Mouse (Mus musculus): ENCODE measurements around the gene Tcp10a. TPM values are rescaled to one million over a fixed set of nuclear protein-coding genes. Genes with fewer than 3 reads are reported as not detected.
"Not testable (repeated sequence)": the region's sequence is repeated elsewhere in the genome, so short reads cannot be mapped to it uniquely, and the experiment has no call there.

Tcp10a gene
- total RNA-seq, 1 experiment, result 0.09 TPM

- H3K4me1 ChIP-seq (ENCODE audit: control insufficient read depth in 2 of 2, insufficient read depth in 2 of 2, low read length in 2 of 2, poor library complexity in 1 of 2); in situ Hi-C loops (cut with MboI; ENCODE audit: low sequenced_read_pairs in 2 of 2, unreplicated experiment in 2 of 2); H3K9ac ChIP-seq (ENCODE audit: insufficient read depth, low read depth, low read length, poor library complexity, severe bottlenecking); H3K9me3 ChIP-seq (ENCODE audit: control insufficient read depth, insufficient read depth, low read depth, low read length); H3K36me3 ChIP-seq (ENCODE audit: control insufficient read depth, insufficient read depth, low read length, poor library complexity, severe bottlenecking); DNase-seq (ENCODE audit: low read depth, low spot score); H3K27ac ChIP-seq (ENCODE audit: insufficient read depth, low read depth, low read length, poor library complexity, severe bottlenecking); H3K4me3 ChIP-seq (ENCODE audit: insufficient read depth in 1 of 2, low read depth in 1 of 2, low read length in 2 of 2, poor library complexity in 1 of 2, severe bottlenecking in 1 of 2): not testable (repeated sequence)
Observed at GRCm38 (mm10) chr17:7332745-7333144, 8.3 kb downstream of the Tcp10a start.

DNA sequence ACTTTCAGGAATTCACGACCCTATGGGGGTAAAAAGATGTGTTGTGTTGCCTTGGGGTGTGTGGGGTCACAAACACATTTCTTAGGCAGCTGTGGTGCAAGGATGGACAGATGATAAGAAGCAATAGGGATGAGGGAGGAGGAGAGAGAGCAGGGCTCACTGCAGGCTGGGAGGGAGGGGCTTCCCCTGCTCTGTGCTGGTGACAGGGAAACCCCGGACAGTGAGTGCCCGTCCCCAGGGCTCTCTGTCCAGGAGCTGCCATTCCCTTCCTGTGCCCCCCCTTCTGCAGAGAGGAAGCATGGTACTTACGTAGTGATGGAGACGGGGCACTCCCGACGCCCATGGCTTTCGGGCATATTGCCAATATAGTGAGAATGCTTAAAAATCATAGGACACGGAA, 12.9 kb downstream of the Tcp10a start:
- H3K4me1 ChIP-seq (ENCODE audit: control insufficient read depth in 2 of 2, insufficient read depth in 2 of 2, low read length in 2 of 2, poor library complexity in 1 of 2); H3K9me3 ChIP-seq (ENCODE audit: control insufficient read depth, insufficient read depth, low read depth, low read length); H3K4me3 ChIP-seq (ENCODE audit: insufficient read depth in 1 of 2, low read depth in 1 of 2, low read length in 2 of 2, poor library complexity in 1 of 2, severe bottlenecking in 1 of 2); in situ Hi-C loops (cut with MboI; ENCODE audit: low sequenced_read_pairs in 2 of 2, unreplicated experiment in 2 of 2); H3K36me3 ChIP-seq (ENCODE audit: control insufficient read depth, insufficient read depth, low read length, poor library complexity, severe bottlenecking); DNase-seq (ENCODE audit: low read depth, low spot score); H3K27ac ChIP-seq (ENCODE audit: insufficient read depth, low read depth, low read length, poor library complexity, severe bottlenecking); H3K9ac ChIP-seq (ENCODE audit: insufficient read depth, low read depth, low read length, poor library complexity, severe bottlenecking): not testable (repeated sequence)

DNA sequence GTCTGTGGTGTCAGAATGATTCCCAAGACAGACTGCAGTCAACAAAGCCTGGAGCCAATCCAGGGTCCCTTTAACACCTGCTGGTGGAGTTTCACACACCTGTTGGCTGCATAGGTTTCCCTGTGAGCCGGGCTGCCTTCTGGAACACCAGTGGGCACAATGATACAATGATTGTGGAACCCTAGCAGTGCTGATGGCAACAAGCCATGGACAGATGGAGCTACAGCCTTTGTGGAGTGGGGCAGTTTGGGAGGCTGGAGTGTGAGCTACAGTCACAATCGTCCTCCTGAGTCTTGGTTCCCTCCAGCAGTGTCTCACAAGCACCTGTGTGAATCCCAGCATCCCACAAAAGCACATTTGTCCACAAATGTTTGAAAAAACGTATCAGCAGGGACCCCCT, 24.3 kb downstream of the Tcp10a start:
- in situ Hi-C loops (cut with MboI; ENCODE audit: low sequenced_read_pairs in 2 of 2, unreplicated experiment in 2 of 2); H3K36me3 ChIP-seq (ENCODE audit: control insufficient read depth, insufficient read depth, low read length, poor library complexity, severe bottlenecking); DNase-seq (ENCODE audit: low read depth, low spot score); H3K9me3 ChIP-seq (ENCODE audit: control insufficient read depth, insufficient read depth, low read depth, low read length); H3K27ac ChIP-seq (ENCODE audit: insufficient read depth, low read depth, low read length, poor library complexity, severe bottlenecking); H3K4me3 ChIP-seq (ENCODE audit: insufficient read depth in 1 of 2, low read depth in 1 of 2, low read length in 2 of 2, poor library complexity in 1 of 2, severe bottlenecking in 1 of 2); H3K4me1 ChIP-seq (ENCODE audit: control insufficient read depth in 2 of 2, insufficient read depth in 2 of 2, low read length in 2 of 2, poor library complexity in 1 of 2); H3K9ac ChIP-seq (ENCODE audit: insufficient read depth, low read depth, low read length, poor library complexity, severe bottlenecking): not testable (repeated sequence)

- H3K36me3 ChIP-seq (ENCODE audit: control insufficient read depth, insufficient read depth, low read length, poor library complexity, severe bottlenecking); H3K4me1 ChIP-seq (ENCODE audit: control insufficient read depth in 2 of 2, insufficient read depth in 2 of 2, low read length in 2 of 2, poor library complexity in 1 of 2); DNase-seq (ENCODE audit: low read depth, low spot score); H3K9ac ChIP-seq (ENCODE audit: insufficient read depth, low read depth, low read length, poor library complexity, severe bottlenecking); H3K27ac ChIP-seq (ENCODE audit: insufficient read depth, low read depth, low read length, poor library complexity, severe bottlenecking); in situ Hi-C loops (cut with MboI; ENCODE audit: low sequenced_read_pairs in 2 of 2, unreplicated experiment in 2 of 2); H3K9me3 ChIP-seq (ENCODE audit: control insufficient read depth, insufficient read depth, low read depth, low read length); H3K4me3 ChIP-seq (ENCODE audit: insufficient read depth in 1 of 2, low read depth in 1 of 2, low read length in 2 of 2, poor library complexity in 1 of 2, severe bottlenecking in 1 of 2): not testable (repeated sequence)
Observed at GRCm38 (mm10) chr17:7352596-7352995, 28.1 kb downstream of the Tcp10a start, which contains the start of gene Ttll2. TSS of gene Ttll2 (minus strand) at chr17:7352696.

DNA sequence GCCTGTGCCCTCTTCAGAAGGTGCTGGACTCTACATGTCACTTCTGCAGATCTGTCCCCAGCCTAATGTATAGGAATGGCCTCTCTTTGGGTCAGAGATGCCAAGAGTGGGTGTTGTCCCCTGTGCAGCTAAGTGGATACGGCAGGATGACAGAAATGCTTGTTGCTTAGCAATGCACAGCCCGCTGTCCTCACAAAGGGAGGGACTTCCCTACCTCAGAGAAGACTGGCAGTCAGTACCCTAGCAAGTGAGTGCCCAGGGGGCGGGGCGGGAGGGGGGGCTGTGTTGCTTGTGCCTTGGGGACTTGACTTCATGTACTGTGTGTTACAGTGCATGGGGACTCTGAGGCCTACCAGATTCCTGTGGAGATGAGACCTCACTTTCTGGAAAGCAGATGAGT, 35.4 kb downstream of the Tcp10a start:
- H3K9ac ChIP-seq (ENCODE audit: insufficient read depth, low read depth, low read length, poor library complexity, severe bottlenecking); H3K9me3 ChIP-seq (ENCODE audit: control insufficient read depth, insufficient read depth, low read depth, low read length); H3K4me3 ChIP-seq (ENCODE audit: insufficient read depth in 1 of 2, low read depth in 1 of 2, low read length in 2 of 2, poor library complexity in 1 of 2, severe bottlenecking in 1 of 2); H3K27ac ChIP-seq (ENCODE audit: insufficient read depth, low read depth, low read length, poor library complexity, severe bottlenecking); H3K36me3 ChIP-seq (ENCODE audit: control insufficient read depth, insufficient read depth, low read length, poor library complexity, severe bottlenecking); in situ Hi-C loops (cut with MboI; ENCODE audit: low sequenced_read_pairs in 2 of 2, unreplicated experiment in 2 of 2); H3K4me1 ChIP-seq (ENCODE audit: control insufficient read depth in 2 of 2, insufficient read depth in 2 of 2, low read length in 2 of 2, poor library complexity in 1 of 2); DNase-seq (ENCODE audit: low read depth, low spot score): not testable (repeated sequence)

DNA sequence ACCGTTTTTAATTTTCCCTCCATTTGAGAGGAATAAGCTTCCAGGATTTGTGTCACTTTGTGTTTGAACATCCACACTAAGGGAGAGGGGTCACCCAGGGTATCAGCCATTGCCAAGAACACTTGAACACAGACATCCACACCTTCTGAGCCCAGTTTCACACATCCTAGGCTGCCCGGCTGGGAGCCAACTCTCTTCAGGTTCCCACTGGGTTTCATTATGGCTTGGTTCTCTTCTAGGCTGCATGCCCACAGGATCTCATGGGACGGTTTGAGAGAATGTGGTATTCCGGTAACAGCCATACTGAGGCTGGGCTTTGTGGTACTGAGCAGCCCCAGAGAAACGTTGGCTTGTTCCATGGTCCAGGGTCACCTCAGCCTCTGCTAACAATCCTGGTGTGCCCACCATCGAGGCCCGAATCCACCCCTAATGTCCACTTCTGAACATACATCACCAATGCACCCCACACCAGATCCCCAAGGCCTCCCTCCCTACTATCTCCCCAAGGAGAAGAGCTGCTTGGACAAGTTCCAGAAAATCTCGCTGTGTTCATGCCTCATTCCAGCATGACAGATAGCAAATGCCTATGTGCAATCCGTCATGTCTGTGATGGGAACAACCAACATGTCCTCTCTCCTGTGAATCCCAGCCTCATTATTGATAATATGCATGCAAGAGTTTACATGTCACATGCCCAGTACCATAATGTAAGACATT, 36.5 kb downstream of the Tcp10a start:
- H3K9me3 ChIP-seq (ENCODE audit: control insufficient read depth, insufficient read depth, low read depth, low read length); DNase-seq (ENCODE audit: low read depth, low spot score); in situ Hi-C loops (cut with MboI; ENCODE audit: low sequenced_read_pairs in 2 of 2, unreplicated experiment in 2 of 2); H3K9ac ChIP-seq (ENCODE audit: insufficient read depth, low read depth, low read length, poor library complexity, severe bottlenecking); H3K27ac ChIP-seq (ENCODE audit: insufficient read depth, low read depth, low read length, poor library complexity, severe bottlenecking); H3K4me1 ChIP-seq (ENCODE audit: control insufficient read depth in 2 of 2, insufficient read depth in 2 of 2, low read length in 2 of 2, poor library complexity in 1 of 2); H3K4me3 ChIP-seq (ENCODE audit: insufficient read depth in 1 of 2, low read depth in 1 of 2, low read length in 2 of 2, poor library complexity in 1 of 2, severe bottlenecking in 1 of 2); H3K36me3 ChIP-seq (ENCODE audit: control insufficient read depth, insufficient read depth, low read length, poor library complexity, severe bottlenecking): not testable (repeated sequence)

DNA sequence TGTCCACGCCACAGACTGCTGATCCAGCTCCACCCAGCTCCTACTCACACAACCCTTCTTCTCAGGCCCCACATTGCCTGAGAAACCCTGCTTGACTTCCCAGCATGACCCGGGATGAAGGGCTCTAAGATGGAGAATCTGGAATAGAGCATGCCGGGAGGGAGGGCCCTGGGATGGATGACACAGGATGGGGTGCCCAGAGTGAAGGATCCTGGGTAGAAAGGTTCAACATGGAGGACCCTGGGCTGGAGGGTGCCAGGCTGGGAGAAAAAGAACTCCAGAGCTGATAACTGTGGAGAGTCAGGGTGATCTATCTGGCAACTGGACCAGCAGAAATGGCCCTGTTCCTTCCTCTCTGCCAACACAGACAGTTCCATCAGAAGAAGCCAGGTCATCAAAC, 41.2 kb downstream of the Tcp10a start:
- H3K9ac ChIP-seq (ENCODE audit: insufficient read depth, low read depth, low read length, poor library complexity, severe bottlenecking); H3K27ac ChIP-seq (ENCODE audit: insufficient read depth, low read depth, low read length, poor library complexity, severe bottlenecking); H3K36me3 ChIP-seq (ENCODE audit: control insufficient read depth, insufficient read depth, low read length, poor library complexity, severe bottlenecking); H3K4me1 ChIP-seq (ENCODE audit: control insufficient read depth in 2 of 2, insufficient read depth in 2 of 2, low read length in 2 of 2, poor library complexity in 1 of 2); in situ Hi-C loops (cut with MboI; ENCODE audit: low sequenced_read_pairs in 2 of 2, unreplicated experiment in 2 of 2); H3K9me3 ChIP-seq (ENCODE audit: control insufficient read depth, insufficient read depth, low read depth, low read length); DNase-seq (ENCODE audit: low read depth, low spot score); H3K4me3 ChIP-seq (ENCODE audit: insufficient read depth in 1 of 2, low read depth in 1 of 2, low read length in 2 of 2, poor library complexity in 1 of 2, severe bottlenecking in 1 of 2): not testable (repeated sequence)

- DNase-seq (ENCODE audit: low read depth, low spot score); H3K4me1 ChIP-seq (ENCODE audit: control insufficient read depth in 2 of 2, insufficient read depth in 2 of 2, low read length in 2 of 2, poor library complexity in 1 of 2); H3K9ac ChIP-seq (ENCODE audit: insufficient read depth, low read depth, low read length, poor library complexity, severe bottlenecking); H3K9me3 ChIP-seq (ENCODE audit: control insufficient read depth, insufficient read depth, low read depth, low read length); H3K4me3 ChIP-seq (ENCODE audit: insufficient read depth in 1 of 2, low read depth in 1 of 2, low read length in 2 of 2, poor library complexity in 1 of 2, severe bottlenecking in 1 of 2); in situ Hi-C loops (cut with MboI; ENCODE audit: low sequenced_read_pairs in 2 of 2, unreplicated experiment in 2 of 2); H3K36me3 ChIP-seq (ENCODE audit: control insufficient read depth, insufficient read depth, low read length, poor library complexity, severe bottlenecking); H3K27ac ChIP-seq (ENCODE audit: insufficient read depth, low read depth, low read length, poor library complexity, severe bottlenecking): not testable (repeated sequence)
Observed at GRCm38 (mm10) chr17:7366265-7366664, 41.8 kb downstream of the Tcp10a start.

Measured in ES-E14 (cell line).